Mouse (Mus musculus): ENCODE results near the gene Xdh. TPM values are rescaled to one million over a fixed set of nuclear protein-coding genes. Genes with fewer than 3 reads are reported as not detected.
A peak's percentile ranks its signal among the peaks of the same experiment; 100 is the strongest.

Xdh gene
- polyA plus RNA-seq, 1 experiment from 2014 or later: 3.3 TPM

DNA sequence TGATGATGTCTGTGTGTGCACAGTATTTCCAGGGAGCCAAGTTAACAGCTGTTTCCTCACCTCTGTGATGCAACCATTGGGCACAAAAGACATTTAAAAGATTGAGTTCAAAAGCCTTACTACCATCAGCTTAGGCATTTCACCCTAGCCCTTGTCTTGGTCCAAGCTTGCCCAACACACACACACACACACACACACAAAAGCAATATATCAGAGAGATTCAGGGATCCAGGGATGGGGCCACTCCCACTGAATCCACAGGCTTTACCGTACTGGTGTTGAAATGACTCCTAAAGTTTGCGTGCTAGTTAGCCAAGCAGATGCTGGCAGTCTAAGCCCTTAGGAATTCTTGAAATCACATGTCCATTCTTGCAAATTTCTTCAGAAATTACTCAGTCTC lies 1.2 kb downstream of the Xdh start:
- Histone ChIP-seq H3K4me2 (ENCODE audit: low read depth, low read length) (no peak overlapping the region), H3K27me3 (replicated peaks; ENCODE audit: control insufficient read depth, insufficient read depth, low read length) (no peaks in the 10 kb centered on the region), H3K9ac (ENCODE audit: low read depth, low read length) (no peak overlapping the region), H3K4me1 (ENCODE audit: control insufficient read depth, insufficient read depth, low read length) (0 out of 2 replicates have a peak, but pooled peaks cover 4% of the 10 kb centered on the region), H3K4me3 (ENCODE audit: low read length) (no peak overlapping the region), H3K27ac (ENCODE audit: low read length) (no peak overlapping the region), H3K36me3 (ENCODE audit: control insufficient read depth, insufficient read depth, low read length) (no peaks in the 10 kb centered on the region), H3K9me3 (ENCODE audit: control insufficient read depth, low read length) (no peaks in the 10 kb centered on the region)
- WGBS: 83% methylated on average over 2 of the region's 2 CpGs
- ATAC-seq: no peak

DNA sequence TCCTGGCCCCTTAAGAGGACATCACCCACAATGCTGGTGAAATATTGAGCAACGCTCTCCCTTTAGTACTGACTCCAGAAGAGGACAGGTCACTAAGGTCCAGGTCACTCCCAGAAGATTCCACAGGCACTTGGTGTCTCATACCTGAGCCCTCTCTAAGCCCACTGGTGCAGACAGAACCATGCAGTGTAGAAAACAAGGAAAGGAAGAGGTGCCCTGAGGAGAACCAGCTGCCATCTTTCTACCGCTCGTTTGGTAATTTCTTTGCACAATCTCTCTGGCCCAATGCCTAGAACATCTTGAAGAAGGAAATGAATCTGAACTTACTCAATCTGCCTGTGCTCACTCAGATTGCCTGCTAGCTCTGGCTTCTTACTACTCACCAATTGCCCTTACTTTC lies 2.0 kb downstream of the Xdh start:
- Histone ChIP-seq H3K4me2 (ENCODE audit: low read depth, low read length) (no peak overlapping the region), H3K4me3 (ENCODE audit: low read length) (no peak overlapping the region), H3K9me3 (ENCODE audit: control insufficient read depth, low read length) (no peaks in the 10 kb centered on the region), H3K4me1 (ENCODE audit: control insufficient read depth, insufficient read depth, low read length) (0 out of 2 replicates have a peak, but pooled peaks cover 4% of the 10 kb centered on the region), H3K9ac (ENCODE audit: low read depth, low read length) (no peak overlapping the region), H3K27ac (ENCODE audit: low read length) (no peak overlapping the region), H3K36me3 (ENCODE audit: control insufficient read depth, insufficient read depth, low read length) (no peaks in the 10 kb centered on the region), H3K27me3 (replicated peaks; ENCODE audit: control insufficient read depth, insufficient read depth, low read length) (no peaks in the 10 kb centered on the region)
- WGBS: 64% methylated on average over 3 of the region's 3 CpGs
- no peak for ATAC-seq

DNA sequence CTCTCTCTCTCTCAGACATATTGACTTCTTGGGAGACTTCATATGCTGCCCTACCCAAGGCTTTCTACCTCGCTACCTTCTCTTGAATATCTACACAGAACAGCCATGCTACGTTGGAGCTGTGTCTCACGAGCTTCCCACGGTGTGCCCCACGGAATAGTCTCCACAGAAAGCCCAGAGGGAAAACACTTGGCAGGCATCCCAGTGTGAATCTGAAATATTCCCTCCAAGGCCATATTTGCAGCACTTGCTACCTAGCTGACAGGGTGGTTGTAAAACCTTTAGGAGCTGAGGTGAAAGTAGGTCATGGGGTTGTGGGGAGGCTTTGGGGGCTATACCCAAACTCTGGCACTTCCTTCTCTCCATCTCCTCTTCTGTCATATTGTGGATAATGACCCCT lies 3.1 kb downstream of the Xdh start:
- Histone ChIP-seq H3K4me3 (ENCODE audit: low read length) (no peak overlapping the region), H3K27me3 (replicated peaks; ENCODE audit: control insufficient read depth, insufficient read depth, low read length) (no peaks in the 10 kb centered on the region), H3K36me3 (ENCODE audit: control insufficient read depth, insufficient read depth, low read length) (no peaks in the 10 kb centered on the region), H3K4me2 (ENCODE audit: low read depth, low read length) (no peak overlapping the region), H3K9ac (ENCODE audit: low read depth, low read length) (no peak overlapping the region), H3K27ac (ENCODE audit: low read length) (no peak overlapping the region), H3K4me1 (ENCODE audit: control insufficient read depth, insufficient read depth, low read length) (peaks cover 4% of the 10 kb centered on the region; the same call in 1 of the 2 replicates), H3K9me3 (ENCODE audit: control insufficient read depth, low read length) (no peaks in the 10 kb centered on the region)
- ATAC-seq: no peak
- 64% methylated on average over 5 of the region's 5 CpGs for WGBS

DNA sequence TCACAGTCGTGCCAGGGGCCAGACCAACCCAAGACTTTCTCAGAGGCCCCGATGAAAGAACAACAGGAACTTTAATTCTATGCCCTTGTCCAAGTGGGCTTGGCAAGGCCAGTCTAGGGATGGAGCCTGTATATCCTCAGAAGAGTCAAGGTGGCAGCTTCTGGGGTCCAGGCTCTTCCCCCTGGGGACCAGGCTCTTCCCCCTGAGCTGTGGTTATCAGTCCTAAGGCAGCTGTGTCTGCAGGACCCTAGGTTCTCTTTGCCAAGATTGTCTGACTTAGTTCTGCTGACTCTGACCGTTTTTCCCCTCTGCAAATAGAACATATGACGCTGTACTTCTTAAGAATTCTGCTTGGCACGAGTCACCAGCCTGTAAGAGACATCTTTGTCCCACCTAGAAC lies 5.3 kb downstream of the Xdh start:
- Histone ChIP-seq H3K9me3 (ENCODE audit: control insufficient read depth, low read length) (no peaks in the 10 kb centered on the region), H3K27ac (ENCODE audit: low read length) (no peak overlapping the region), H3K4me1 (ENCODE audit: control insufficient read depth, insufficient read depth, low read length) (peaks cover under 1% of the 10 kb centered on the region; the same call in 1 of the 2 replicates), H3K9ac (ENCODE audit: low read depth, low read length) (no peak overlapping the region), H3K4me3 (ENCODE audit: low read length) (no peak overlapping the region), H3K4me2 (ENCODE audit: low read depth, low read length) (no peak overlapping the region), H3K36me3 (ENCODE audit: control insufficient read depth, insufficient read depth, low read length) (no peaks in the 10 kb centered on the region), H3K27me3 (replicated peaks; ENCODE audit: control insufficient read depth, insufficient read depth, low read length) (no peaks in the 10 kb centered on the region)
- WGBS: 72% methylated on average over 5 of the region's 5 CpGs
- no peak for ATAC-seq

DNA sequence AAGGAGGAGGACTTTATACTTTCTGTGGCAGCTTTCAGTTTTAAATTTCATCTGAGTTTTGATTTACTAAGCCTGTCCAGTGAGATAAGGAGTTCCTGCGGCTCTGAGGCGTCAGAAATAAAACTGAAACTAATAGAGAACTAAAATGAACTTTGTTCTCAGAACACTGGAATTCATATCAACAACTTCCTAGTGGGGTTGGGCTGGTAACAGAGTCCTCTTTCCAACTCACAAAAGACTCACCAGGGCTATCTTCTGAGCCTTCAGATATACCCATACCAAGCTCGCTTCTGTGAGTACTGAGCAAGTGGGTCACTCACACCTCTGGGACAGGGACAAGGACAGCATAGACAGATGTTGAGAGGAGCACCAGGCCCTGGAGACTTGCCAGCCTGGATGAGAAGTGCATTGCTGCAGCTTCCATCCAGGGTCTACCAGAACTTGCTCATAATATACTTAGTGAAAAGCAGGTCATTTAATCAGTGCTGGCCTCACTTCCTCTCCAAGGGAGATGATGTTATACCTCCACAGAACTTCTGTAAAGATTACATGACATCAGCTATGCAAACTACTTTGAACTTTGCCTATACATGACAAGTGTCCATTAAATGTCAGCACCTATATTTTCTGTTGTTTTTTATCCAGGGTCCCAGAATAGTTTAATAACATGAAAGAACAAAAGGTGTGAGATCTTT lies 7.6 kb downstream of the Xdh start:
- Histone ChIP-seq H3K36me3 (ENCODE audit: control insufficient read depth, insufficient read depth, low read length) (no peaks in the 10 kb centered on the region), H3K4me2 (ENCODE audit: low read depth, low read length) (peak overlapping the region; percentile 42), H3K4me3 (ENCODE audit: low read length) (no peak overlapping the region), H3K4me1 (ENCODE audit: control insufficient read depth, insufficient read depth, low read length) (no peaks in the 10 kb centered on the region; the same call in 1 of the 2 replicates), H3K9me3 (ENCODE audit: control insufficient read depth, low read length) (no peaks in the 10 kb centered on the region), H3K27ac (ENCODE audit: low read length) (peak overlapping the region; percentile 89), H3K9ac (ENCODE audit: low read depth, low read length) (peak overlapping the region; percentile 13; the same call in 1 of the 2 replicates), H3K27me3 (replicated peaks; ENCODE audit: control insufficient read depth, insufficient read depth, low read length) (no peaks in the 10 kb centered on the region)
- ATAC-seq: peak; percentile 95
- 38% methylated on average over 3 of the region's 3 CpGs for WGBS

DNA sequence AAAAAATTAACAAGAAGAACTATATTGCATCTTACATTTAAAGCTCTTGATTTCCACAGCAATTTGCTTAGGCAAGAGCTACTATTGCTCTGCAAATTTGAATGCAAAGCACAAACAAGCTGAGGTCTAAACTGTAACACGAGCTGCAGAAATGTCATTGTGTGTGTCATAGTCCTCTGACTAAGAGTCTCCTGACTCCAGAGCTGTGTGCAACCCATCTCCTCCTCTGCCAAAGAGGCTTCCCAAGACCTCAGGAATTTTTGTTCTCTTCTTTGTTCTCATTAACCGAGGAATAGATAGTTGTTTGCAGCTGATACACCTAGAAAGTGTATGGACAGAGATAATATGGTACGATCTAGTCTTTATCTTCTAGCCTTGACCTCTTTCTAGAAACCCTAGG lies 8.2 kb downstream of the Xdh start:
- Histone ChIP-seq H3K4me2 (ENCODE audit: low read depth, low read length) (peak overlapping the region; percentile 42), H3K4me3 (ENCODE audit: low read length) (no peak overlapping the region), H3K9me3 (ENCODE audit: control insufficient read depth, low read length) (no peaks in the 10 kb centered on the region), H3K27me3 (replicated peaks; ENCODE audit: control insufficient read depth, insufficient read depth, low read length) (no peaks in the 10 kb centered on the region), H3K4me1 (ENCODE audit: control insufficient read depth, insufficient read depth, low read length) (no peaks in the 10 kb centered on the region; the same call in 1 of the 2 replicates), H3K36me3 (ENCODE audit: control insufficient read depth, insufficient read depth, low read length) (no peaks in the 10 kb centered on the region), H3K27ac (ENCODE audit: low read length) (peak overlapping the region; percentile 64), H3K9ac (ENCODE audit: low read depth, low read length) (no peak overlapping the region)
- peak; percentile 82 for ATAC-seq
- WGBS: 48% methylated on average over 3 of the region's 3 CpGs

DNA sequence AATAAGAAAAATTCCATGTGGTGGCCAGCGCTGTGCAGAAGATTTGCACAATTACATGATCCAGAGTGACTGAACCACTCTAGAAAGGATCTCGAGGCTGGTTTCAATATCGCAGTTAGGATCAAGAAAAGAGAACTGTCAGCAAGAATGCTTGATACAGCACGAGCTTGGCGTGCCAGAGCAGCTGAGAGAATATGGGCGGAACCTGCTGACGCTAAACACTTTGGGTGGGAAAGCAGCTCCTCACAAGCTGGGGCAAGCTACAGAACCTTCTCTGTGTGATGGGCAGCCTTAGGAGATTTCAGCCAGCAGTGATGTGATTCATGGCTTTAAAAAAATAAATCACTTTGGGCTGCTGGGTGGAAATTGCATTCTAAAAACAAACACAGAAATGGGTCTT lies 12.9 kb downstream of the Xdh start:
- no peak for ATAC-seq
- Histone ChIP-seq H3K9me3 (ENCODE audit: control insufficient read depth, low read length) (no peaks in the 10 kb centered on the region), H3K4me3 (ENCODE audit: low read length) (no peak overlapping the region), H3K4me2 (ENCODE audit: low read depth, low read length) (no peak overlapping the region), H3K9ac (ENCODE audit: low read depth, low read length) (no peak overlapping the region), H3K36me3 (ENCODE audit: control insufficient read depth, insufficient read depth, low read length) (no peaks in the 10 kb centered on the region), H3K27ac (ENCODE audit: low read length) (no peak overlapping the region), H3K27me3 (replicated peaks; ENCODE audit: control insufficient read depth, insufficient read depth, low read length) (no peaks in the 10 kb centered on the region), H3K4me1 (ENCODE audit: control insufficient read depth, insufficient read depth, low read length) (peaks cover 8% of the 10 kb centered on the region; the same call in 1 of the 2 replicates)
- WGBS: 79% methylated on average over 7 of the region's 7 CpGs

DNA sequence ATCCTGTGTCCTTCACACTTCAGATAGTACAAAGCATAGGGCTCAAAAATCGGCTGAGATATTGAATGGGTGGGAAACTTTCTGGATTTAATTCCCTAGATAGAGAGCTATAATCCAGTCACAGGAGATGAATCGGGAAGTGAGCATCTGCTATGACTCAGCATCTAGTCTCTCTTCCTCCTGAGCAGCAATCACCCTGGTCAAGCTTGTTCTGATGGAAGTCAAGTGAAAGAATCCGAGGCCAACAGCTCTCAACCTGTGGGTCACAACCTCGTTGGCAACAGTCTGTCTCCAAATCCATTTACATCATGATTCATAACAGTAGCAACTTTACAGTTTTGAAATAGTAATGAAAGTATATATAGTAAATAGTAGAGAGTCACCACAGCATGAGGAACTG lies 14.8 kb downstream of the Xdh start:
- ATAC-seq: no peak
- Histone ChIP-seq H3K9ac (ENCODE audit: low read depth, low read length) (no peak overlapping the region), H3K4me1 (ENCODE audit: control insufficient read depth, insufficient read depth, low read length) (peaks cover 8% of the 10 kb centered on the region; the same call in 1 of the 2 replicates), H3K27ac (ENCODE audit: low read length) (no peak overlapping the region), H3K36me3 (ENCODE audit: control insufficient read depth, insufficient read depth, low read length) (no peaks in the 10 kb centered on the region), H3K4me2 (ENCODE audit: low read depth, low read length) (no peak overlapping the region), H3K27me3 (replicated peaks; ENCODE audit: control insufficient read depth, insufficient read depth, low read length) (no peaks in the 10 kb centered on the region), H3K9me3 (ENCODE audit: control insufficient read depth, low read length) (no peaks in the 10 kb centered on the region), H3K4me3 (ENCODE audit: low read length) (no peak overlapping the region)
- 77% methylated on average over 4 of the region's 4 CpGs for WGBS

DNA sequence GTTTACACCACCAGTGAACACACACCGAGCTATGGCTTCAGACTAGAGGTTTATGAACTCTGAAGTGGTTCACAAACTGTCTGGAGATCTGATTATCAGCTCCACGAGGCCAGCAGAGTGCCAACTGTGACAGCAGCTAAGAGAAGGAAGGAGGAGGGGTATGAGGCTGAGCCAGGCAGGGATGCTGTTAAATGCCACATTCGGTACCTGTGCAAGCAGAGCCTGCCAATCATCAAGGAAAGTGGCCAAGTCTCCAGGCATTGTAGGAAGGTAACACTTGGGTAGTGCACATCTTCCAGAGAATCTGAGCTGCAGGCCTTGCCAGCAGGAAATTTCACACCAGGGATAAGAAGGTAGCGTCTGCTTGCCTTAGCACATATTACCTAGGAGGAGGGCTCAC lies 15.7 kb downstream of the Xdh start:
- 71% methylated on average over 4 of the region's 4 CpGs for WGBS
- H3K27me3 ChIP-seq (replicated peaks; ENCODE audit: control insufficient read depth, insufficient read depth, low read length): no peaks in the 10 kb centered on the region
- no peak for ATAC-seq

DNA sequence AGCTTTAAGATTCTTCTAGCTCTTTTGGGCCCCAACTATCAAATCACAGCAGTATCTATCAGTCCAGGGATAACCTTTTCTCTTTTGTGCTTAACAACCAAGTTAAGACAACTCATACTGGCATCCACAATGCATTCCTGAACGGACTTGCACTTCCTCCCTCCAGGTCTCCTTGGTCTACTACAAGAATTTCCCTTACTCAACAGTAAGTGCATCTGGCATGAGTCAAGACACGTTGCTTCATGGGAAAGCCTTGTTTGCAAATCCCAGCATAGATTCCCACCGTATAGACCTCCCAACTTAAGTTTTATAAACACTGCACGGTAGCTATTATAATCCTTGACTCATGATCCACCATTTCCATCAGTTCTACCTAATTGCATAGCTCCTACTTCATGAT lies 16.4 kb downstream of the Xdh start:
- ATAC-seq: no peak
- WGBS: 73% methylated on average over 4 of the region's 4 CpGs

More for the DNA sequence above, 15.7 kb downstream of the Xdh start:
- Histone ChIP-seq H3K4me1 (ENCODE audit: control insufficient read depth, insufficient read depth, low read length) (peaks cover 8% of the 10 kb centered on the region; the same call in 1 of the 2 replicates), H3K4me3 (ENCODE audit: low read length) (no peak overlapping the region), H3K36me3 (ENCODE audit: control insufficient read depth, insufficient read depth, low read length) (no peaks in the 10 kb centered on the region), H3K9ac (ENCODE audit: low read depth, low read length) (no peak overlapping the region), H3K9me3 (ENCODE audit: control insufficient read depth, low read length) (no peaks in the 10 kb centered on the region), H3K27ac (ENCODE audit: low read length) (no peak overlapping the region), H3K4me2 (ENCODE audit: low read depth, low read length) (no peak overlapping the region)

More for the DNA sequence above, 16.4 kb downstream of the Xdh start:
- Histone ChIP-seq H3K4me2 (ENCODE audit: low read depth, low read length) (no peak overlapping the region), H3K27ac (ENCODE audit: low read length) (no peak overlapping the region), H3K36me3 (ENCODE audit: control insufficient read depth, insufficient read depth, low read length) (no peaks in the 10 kb centered on the region), H3K27me3 (replicated peaks; ENCODE audit: control insufficient read depth, insufficient read depth, low read length) (no peaks in the 10 kb centered on the region), H3K4me1 (ENCODE audit: control insufficient read depth, insufficient read depth, low read length) (peaks cover 8% of the 10 kb centered on the region; the same call in 1 of the 2 replicates), H3K9ac (ENCODE audit: low read depth, low read length) (no peak overlapping the region), H3K4me3 (ENCODE audit: low read length) (no peak overlapping the region), H3K9me3 (ENCODE audit: control insufficient read depth, low read length) (no peaks in the 10 kb centered on the region)
